Mouse (Mus musculus) ES-Bruce4 (cell line): ENCODE data around the gene Adcy9.

Experiments used
- CTCF ChIP-seq: IDR thresholded peaks from one replicate; pipeline ENCODE4 v1.8.1; 2011; ENCODE audit warnings: low read depth, low read length
- EP300 ChIP-seq: IDR thresholded peaks from 2 replicates; pipeline ENCODE4 v1.6.1; 2011; ENCODE audit warnings: low read depth, low read length; ENCODE audit not compliant: insufficient read depth
- POLR2A ChIP-seq: IDR thresholded peaks from one replicate; pipeline ENCODE4 v1.8.1; 2011; ENCODE audit warnings: low read length; ENCODE audit not compliant: insufficient read depth

GRCm38 (mm10) chr16:4404933-4405761 is 15.2 kb downstream of the Adcy9 start:
- TF ChIP-seq CTCF (no peak), POLR2A (no peak), EP300 (no peak)
